Mouse (Mus musculus) lung, adult 2 months (tissue): Measurements from ENCODE around the gene Bcl2l15. TPM values are rescaled to one million over a fixed set of nuclear protein-coding genes. Genes with fewer than 3 reads are reported as not detected.
A peak's percentile ranks its signal among the peaks of the same experiment; 100 is the strongest.

Experiments
- DNase-seq: peaks from one replicate; pipeline ENCODE4 v3.0.0; 2022
- H3K4me1 ChIP-seq: fragments of 200-500 bp; 2 replicates; pipeline ENCODE4 v1.6.1; 2011; ENCODE audit warnings: low read length; ENCODE audit not compliant: control insufficient read depth, insufficient read depth
- H3K4me3 ChIP-seq: fragments of 200-500 bp; replicated peaks from 2 replicates; pipeline ENCODE3; 2011; ENCODE audit warnings: low read depth, mild to moderate bottlenecking, control low read depth, low read length; ENCODE audit errors: extremely low read depth
- CTCF ChIP-seq: fragments of 200-500 bp; IDR thresholded peaks from 2 replicates; pipeline ENCODE4 v1.5.1; 2011; ENCODE audit warnings: mild to moderate bottlenecking, low read length, control low read depth; ENCODE audit not compliant: insufficient read depth
- POLR2A ChIP-seq: fragments of 200-500 bp; IDR thresholded peaks from 2 replicates; pipeline ENCODE4 v1.6.1; 2011; ENCODE audit warnings: low read depth, mild to moderate bottlenecking, control low read depth, low read length, borderline replicate concordance; ENCODE audit errors: extremely low read depth
- WGBS: fragments of 180-500 bp; shearing (Covaris S2); methylation state at CpG from one replicate; pipeline ENCODE4 v1.1.7; 2018; 5-methylcytosine and 5-hydroxymethylcytosine counted together
- polyA plus RNA-seq: library from polyadenylated mRNA; depleted of rRNA; stranded (reverse); fragments of >200 nt; gene quantifications from 2 replicates; pipeline ENCODE4 v1.2.3, GENCODE M21; 2012

Bcl2l15 gene
- polyA plus RNA-seq, 1 experiment, result not detected

DNA sequence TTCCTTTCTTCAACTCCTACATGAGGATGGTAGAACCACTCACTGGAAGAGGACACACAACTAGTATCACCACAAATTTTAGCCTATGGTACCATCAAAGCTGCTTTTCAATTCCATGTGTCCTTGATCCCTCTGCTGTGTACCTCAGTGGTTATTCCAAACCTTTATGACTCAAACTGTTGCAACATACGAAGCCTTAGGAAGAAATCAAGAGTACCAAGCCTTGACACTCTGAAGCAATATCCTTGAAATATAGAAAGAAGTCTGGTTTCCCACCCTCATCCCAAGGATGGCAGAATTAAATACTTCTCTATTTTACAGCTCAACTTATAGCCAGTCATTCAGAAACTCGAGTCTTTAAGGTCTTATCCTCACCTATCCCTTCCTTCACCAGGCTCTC is 36.0 kb upstream of the Bcl2l15 start:
- TF ChIP-seq POLR2A, result no peak
- TF ChIP-seq CTCF, result no peak
- no peak for DNase-seq

DNA sequence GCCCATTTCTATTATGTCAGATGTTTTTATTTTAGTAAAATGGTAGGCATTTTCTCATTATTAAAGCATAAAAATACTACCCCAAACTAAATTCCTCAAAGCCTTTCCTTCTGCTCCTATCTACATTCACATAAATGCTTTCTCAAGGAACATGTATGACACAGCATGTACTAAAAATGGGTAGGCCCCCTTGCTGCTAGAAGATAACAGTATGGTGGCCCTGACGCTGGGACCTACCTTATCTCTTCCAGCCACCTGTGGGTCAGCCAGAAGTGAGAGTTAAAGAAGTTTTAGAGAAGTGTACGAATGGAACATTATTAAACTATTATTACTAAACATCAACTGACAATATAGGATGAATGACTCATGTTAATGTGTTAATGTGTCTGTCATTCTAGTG is 32.9 kb upstream of the Bcl2l15 start:
- H3K4me3 ChIP-seq, result no peak overlapping the region
- TF ChIP-seq POLR2A (no peak), CTCF (no peak)
- 76% methylated on average over 2 of the region's 2 CpGs for WGBS

More for the DNA sequence above, 36.0 kb upstream of the Bcl2l15 start:
- no peak overlapping the region for H3K4me3 ChIP-seq
- peaks cover 2% of the 10 kb centered on the region for H3K4me1 ChIP-seq
- WGBS, result 58% methylated on average over 2 of the region's 2 CpGs

DNA sequence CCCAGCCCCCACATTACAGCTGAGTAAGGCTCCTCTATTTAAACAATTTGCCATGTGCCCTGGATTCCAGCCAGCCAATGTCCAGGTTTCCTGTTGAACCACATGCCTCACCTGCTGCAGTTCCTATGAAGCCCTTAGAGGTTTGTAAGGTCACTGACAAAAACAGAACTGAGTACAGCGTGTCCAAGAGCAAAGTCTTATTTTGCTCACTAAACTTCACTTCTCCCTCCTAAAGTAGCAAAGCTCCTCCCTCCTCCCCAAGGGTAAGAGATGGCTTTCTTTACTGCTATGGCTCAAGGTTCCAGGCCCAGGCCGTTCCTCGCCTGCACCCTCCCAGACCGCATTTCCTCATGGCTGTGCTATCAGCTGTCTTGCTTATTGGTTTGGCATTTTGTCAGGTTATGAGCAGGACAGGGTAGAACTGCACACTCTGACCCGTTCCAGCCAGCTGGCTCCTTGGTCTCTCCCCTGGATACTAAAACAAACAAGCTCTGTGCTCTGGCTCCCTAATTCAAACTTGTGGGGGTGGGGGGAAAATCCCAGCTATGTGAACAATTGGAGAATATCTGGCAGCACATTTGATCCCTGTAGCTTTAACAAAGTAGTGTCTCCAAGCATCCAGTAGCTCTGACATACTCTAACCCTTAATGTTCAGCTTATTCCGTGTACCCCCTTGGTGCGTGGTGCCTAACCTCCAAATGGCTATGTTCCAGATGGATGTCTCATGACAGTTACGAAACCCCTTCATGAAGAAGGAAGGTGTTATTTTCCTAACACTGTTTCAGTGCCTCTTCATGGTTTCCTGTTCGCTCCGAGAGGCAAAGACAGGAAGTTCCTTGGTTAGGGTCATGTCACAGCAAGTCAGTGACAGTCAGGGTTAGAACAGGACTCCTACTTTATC is 30.5 kb upstream of the Bcl2l15 start:
- no peak for TF ChIP-seq CTCF
- TF ChIP-seq POLR2A, result peak; percentile 35; the same call in 1 of the 2 replicates
- DNase-seq, result peak; percentile 70
- WGBS, result 2% methylated on average over 10 of the region's 10 CpGs
- Histone ChIP-seq H3K4me1 (peaks cover 13% of the 10 kb centered on the region), H3K4me3 (no peak overlapping the region)

More for the DNA sequence above, 32.9 kb upstream of the Bcl2l15 start:
- H3K4me1 ChIP-seq, result peaks cover 13% of the 10 kb centered on the region
- no peak for DNase-seq

DNA sequence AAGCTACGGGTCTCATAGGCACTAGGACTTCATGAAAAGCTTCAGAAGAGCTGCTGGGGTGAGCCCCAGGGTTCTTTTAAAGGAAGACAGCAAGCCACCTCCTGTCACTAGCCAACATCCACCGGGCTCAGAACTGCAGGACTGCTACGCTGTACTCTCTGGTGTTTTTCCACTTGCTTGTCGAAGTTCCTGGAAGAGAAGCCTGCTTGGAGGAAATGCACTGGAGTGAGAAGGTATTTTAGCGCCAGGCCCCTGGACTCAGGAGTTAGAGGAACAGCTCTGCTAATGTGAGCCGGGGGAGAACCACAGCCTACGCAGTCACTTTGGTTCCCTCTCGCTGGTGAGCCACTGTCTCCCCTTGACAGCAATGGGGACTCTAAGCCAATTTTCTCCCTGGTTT is 29.5 kb upstream of the Bcl2l15 start:
- TF ChIP-seq POLR2A, result no peak
- 64% methylated on average over 8 of the region's 8 CpGs for WGBS
- H3K4me1 ChIP-seq, result peaks cover 13% of the 10 kb centered on the region
- no peak for DNase-seq
- no peak overlapping the region for H3K4me3 ChIP-seq

DNA sequence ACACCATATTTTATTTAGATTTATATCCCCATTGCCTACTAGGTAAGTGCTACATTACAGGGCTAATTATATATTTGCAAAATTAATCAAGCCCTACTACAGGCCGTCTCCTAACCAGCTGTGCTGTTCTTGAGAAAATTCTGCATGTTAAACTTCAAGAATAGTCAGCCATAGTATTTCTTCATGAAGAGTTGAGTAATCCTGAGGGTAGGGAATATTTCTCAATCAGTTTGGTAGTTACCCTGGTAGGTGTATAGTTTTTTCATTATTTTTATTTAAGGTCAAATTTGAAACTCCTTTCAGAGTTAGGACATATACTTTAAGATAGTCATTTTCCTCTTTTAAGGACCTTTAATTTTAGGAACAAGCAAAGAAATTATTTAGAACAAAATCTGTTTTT is 26.7 kb upstream of the Bcl2l15 start:
- no peak for DNase-seq
- Histone ChIP-seq H3K4me1 (peaks cover 13% of the 10 kb centered on the region), H3K4me3 (no peak overlapping the region)
- WGBS, result 71% methylated on average over 1 of the region's 1 CpGs
- TF ChIP-seq POLR2A (no peak), CTCF (no peak)

DNA sequence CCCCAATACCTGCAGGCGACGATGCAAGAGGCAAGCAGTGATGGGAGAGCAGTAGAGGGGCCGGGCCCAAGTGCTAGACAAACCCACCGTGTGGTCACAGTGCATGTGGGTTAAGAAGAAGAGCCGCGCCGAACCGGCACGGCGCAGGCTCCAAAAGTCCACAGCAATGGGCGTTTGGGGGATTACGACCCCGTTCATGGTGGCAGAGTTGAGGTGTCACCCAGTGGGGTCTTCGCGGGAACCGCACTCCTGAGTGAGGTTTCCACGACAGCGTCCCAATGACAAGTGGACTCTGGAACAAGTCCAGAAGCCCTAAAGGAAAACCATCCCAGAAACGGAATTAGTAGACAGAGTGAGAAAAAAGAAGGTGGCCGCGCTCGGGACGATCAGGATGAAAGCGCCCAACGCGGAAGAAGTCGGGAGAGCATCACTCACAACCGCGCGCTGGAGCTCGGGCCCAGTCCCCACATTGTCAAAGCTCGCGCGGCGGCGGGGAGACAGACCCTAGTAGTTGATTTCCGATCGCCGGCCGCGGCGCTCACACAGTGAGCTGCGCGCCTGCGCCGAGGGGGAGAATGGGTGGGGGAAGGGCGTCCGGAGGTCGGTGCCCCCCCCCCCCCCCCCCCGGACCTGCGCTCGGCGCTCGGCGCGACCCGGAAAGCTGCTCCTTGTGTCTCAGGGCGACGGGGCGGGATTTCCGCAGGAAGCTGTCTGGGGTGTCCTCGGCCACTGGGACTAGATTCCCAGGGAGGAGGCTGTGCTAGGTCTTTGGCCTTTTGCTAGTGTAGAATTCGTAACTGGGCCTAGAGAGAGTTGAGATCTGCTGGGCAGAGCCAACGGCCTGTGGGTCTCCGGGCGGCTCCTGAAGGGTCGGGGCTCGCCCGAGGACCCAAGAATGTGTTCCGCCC is 23.3 kb upstream of the Bcl2l15 start, which contains the start of the genes Dclre1b, Ap4b1 and Gm43064:
TSS of gene Dclre1b (minus strand) at position 554 of the 908 bp plus-strand sequence.
TSS of gene Ap4b1 (plus strand) at position 630 of the 908 bp plus-strand sequence.
TSS of gene Gm43064 (plus strand) at position 683 of the 908 bp plus-strand sequence.
- TF ChIP-seq CTCF (no peak), POLR2A (peak; percentile 89)
- DNase-seq, result peak; percentile 83
- Histone ChIP-seq H3K4me3 (peak within 1 kb of the TSS; percentile 79), H3K4me1 (no peaks in the 10 kb centered on the region; the same call in 1 of the 2 replicates)
- WGBS, result under 1% methylated on average over 70 of the region's 70 CpGs

DNA sequence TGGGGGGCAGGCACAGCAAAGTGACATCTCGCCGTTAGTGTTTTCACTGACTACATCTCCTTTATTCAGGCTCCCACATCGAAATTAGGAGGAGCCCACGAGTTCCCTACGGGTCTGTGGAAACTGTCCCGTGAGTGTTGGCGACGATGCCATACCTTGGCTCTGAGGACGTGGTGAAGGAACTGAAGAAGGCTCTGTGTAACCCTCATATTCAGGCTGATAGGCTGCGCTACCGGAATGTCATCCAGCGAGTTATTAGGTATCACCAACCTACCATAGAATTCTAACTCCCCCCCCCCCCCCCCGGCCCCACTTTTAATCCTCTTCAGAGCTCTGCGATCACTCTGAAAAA is 22.6 kb upstream of the Bcl2l15 start:
- WGBS, result under 1% methylated on average over 14 of the region's 14 CpGs
- DNase-seq, result no peak

DNA sequence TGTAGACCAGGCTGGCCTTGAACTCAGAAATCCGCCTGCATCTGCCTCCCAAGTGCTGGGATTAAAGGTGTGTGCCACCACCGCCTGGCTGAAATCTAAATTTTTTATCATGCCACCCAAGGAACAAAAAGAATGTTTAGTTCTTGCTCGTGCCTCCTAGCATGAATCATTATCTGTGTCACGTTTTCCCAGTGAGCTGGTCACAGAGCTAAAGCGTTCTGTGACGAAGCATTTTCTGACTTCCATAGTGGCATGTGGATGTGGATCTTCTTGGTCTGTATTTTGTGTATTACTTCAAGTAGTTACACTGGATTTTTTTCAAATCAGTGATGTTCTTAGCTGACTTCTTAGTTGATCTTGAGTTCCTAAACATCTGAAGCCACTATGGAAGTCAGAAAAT is 21.4 kb upstream of the Bcl2l15 start:
- H3K4me3 ChIP-seq, result no peak overlapping the region
- WGBS, result 90% methylated on average over 6 of the region's 6 CpGs
- no peak for DNase-seq
- no peak for TF ChIP-seq CTCF
- TF ChIP-seq POLR2A, result no peak
- H3K4me1 ChIP-seq, result no peaks in the 10 kb centered on the region; the same call in 1 of the 2 replicates

More for the DNA sequence above, 22.6 kb upstream of the Bcl2l15 start:
- Histone ChIP-seq H3K4me1 (no peaks in the 10 kb centered on the region; the same call in 1 of the 2 replicates), H3K4me3 (peak overlapping the region; percentile 79)
- TF ChIP-seq POLR2A, result no peak; the same call in 1 of the 2 replicates
- TF ChIP-seq CTCF, result no peak

DNA sequence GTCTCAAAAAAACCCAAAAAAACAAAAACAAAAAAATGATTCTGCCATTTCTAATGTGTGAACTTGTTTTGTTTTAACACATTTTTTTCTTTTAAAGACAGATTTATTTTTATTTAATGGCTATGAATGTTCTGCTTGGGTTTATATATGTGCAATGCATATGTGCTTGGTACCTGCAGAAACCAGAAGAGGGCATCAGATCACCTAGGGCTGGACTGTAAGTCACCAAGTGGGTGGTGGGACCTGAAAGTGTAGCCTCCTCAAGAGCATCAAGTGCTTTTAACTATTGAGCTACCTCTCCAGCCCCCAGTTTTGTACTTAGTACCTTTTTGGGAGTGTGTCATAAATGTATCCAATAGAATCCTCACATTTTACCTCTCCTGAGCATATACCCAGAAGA is 4.9 kb upstream of the Bcl2l15 start:
- TF ChIP-seq POLR2A (no peak), CTCF (no peak)
- no peak overlapping the region for H3K4me3 ChIP-seq
- no peaks in the 10 kb centered on the region; the same call in 1 of the 2 replicates for H3K4me1 ChIP-seq
- no peak for DNase-seq
